Mouse (Mus musculus) thymus, postnatal 0 days (tissue): ENCODE data around the gene Xylt1. TPM values are rescaled to one million over a fixed set of nuclear protein-coding genes. Genes with fewer than 3 reads are reported as not detected.

Source experiments
- DNase-seq: peaks from one replicate; pipeline ENCODE4 v3.0.0-alpha.2; 2015; ENCODE audit warnings: low spot score
- polyA plus RNA-seq: library from polyadenylated mRNA; unstranded; fragments of >200 nt; fragmentation: Nextera tagmentation; extraction: Ambion mirVana; gene quantifications from 2 replicates; pipeline ENCODE4 v1.2.1, GENCODE M21; 2015

Gene Xylt1
- polyA plus RNA-seq, 1 experiment from 2014 or later, result 0.92 TPM

DNA sequence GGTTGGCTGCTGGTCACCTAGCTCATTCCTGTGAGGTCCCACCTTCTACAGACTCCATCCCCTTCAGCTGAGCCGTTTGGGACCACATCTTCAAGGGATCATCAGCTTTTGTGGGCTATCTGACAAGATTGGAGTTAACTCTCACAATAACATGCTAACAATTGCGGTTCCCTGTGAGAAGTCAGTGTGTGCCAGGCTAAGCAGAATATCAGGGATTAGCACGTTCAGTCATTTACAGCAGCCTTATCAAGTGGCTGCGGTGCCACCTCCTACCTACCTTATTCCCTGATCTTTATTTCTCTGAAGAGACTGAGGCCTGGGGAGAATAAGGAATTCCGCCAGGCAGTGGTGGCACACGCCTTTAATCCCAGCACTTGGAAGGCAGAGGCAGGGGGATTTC lies 13.6 kb downstream of the Xylt1 start:
- no peak for DNase-seq

DNA sequence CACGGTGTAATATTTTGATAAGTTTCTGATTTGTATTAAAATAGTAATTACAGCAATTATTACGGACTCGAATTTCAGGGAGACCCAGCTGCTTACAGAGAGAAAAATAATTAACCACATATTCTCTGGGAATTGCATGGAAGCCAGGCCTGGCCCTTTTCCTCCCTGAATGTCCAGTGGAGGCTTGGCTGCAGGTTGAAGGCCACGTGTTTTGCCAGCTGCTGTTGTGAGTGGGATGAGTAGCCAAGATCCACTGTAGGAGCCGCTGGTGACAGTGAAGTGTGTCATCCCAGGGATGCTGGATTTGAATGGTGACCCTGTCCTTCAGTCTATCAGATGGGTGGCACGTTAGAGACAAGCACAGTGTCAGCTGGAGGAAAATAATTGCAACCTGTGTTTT lies 14.7 kb downstream of the Xylt1 start:
- DNase-seq, result no peak

DNA sequence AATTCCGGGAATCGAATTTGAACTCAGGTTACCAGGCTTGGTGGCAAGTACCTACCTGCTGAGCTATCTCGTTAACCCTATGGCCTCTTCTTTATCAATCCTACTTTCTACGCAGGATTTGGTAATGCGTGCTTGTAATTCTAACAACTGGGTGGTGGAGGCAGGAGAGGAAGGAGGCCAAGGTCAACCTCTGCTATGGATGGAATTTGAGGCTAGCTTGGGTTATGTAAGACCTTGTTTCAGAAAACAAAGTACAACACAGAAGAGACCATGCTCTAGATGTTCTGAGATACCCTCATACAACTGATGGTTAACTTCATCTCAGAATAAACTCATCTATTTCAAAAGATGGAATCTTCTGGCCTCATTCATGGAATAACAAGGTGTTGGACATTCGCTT lies 17.1 kb downstream of the Xylt1 start:
- DNase-seq, result no peak

DNA sequence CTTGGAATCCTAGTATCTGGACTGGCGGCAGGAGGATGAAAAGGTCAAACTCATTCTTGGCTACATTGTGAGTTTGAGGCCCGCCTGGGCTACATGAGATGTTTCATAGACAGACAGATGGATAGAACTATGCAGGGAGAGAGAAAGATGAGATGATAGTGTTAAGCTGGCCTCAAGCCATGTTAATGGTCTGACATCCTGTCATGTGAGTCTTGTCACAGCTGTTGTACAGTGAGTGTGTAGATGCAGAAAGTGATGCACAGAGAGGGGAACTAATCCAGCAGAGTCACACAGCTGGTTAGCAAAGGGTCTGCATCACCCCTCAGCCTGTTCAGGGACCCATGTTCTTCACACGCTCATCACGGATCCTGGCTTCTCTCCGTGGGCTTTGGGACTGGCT lies 19.2 kb downstream of the Xylt1 start:
- no peak for DNase-seq

DNA sequence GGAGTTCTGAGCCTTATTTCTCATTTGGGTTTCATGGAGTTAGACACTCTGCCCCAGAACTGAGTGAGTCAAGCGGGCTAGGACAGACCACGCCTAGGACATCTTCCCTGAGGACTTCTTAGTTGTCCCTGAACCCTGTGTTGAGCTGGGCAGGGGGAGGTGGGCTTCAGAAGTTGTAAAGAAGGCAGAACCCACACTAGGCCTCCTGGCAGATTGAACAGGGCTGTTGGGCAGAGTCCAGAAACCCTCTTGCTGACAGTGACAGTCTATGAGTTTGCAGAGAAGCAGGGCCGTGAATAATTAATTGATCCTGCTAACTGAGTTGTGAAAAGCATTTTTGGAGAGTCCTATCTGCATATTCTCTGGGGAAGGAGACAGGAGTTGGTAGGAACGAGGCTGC lies 20.8 kb downstream of the Xylt1 start:
- no peak for DNase-seq

DNA sequence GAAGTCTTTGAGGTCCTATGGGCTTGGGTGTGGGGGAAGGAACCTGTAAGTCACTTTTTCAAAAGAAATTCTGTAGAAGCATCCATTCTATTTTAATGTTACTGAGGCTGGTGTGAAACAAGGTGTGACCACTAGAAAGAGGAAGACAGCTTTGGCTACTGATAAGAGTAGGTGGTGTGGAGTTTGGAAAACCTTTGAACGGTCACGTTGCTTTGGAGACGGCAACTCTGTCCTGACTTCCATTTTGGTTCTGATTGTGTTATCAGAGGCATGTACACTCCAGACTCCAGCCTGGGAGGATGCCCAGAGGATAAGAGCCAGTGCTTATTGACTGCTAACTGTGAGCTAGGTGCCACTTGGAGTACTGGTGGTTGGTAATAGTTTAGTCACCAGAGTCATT lies 25.6 kb downstream of the Xylt1 start:
- no peak for DNase-seq

DNA sequence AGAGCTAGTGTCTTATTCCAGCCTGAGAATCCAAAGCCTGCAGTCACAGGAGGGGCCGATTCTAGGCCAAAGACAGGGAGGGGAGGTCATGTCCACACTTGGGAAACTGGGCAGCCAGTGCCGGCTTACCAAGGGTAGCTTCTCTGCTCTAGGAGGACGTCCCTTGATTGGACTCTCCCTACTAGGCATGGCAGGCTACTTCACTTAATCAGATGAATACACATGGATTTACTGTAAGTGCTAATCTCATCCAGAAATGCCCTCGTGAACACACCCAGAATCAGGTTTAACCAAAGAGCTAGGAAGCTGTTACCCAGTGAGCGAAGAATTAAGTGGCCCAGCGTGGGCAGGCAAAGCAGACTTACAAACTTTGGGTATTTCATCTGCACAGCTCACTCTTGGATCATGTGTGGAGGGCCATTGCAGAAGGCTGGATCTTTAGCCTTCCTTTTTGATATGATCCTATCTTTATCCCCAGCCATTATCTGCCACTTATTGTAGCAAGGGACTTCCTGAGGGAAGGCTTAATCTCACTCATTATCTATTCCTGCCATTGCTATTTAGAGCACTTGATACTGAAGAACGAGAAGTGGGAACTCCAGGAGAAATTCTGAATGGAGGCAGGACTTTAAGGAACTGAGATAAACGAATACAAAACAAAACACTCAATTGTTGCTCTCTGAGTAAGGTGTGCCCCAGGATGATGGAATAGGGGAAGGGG lies 28.6 kb downstream of the Xylt1 start:
- DNase-seq, result no peak

DNA sequence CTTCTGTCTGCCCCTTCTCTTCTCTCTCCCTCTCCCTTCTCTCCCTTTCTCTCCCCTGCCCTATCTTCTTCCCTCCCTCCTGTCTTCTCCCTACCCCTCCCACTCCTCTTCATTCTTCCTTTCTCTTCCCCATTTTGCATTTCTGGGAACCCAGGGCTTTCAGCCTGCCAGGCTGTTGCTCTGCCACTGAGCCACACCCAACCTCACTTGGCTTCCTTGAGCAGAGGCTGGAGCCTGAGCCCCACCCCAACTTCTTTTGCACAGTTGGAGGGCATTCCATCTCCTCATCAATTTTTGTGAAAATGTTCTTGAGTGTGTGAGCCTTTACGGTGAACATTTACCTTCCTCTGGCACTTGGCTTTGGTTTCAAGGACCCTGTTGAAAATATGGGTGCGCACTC lies 31.1 kb downstream of the Xylt1 start:
- no peak for DNase-seq

DNA sequence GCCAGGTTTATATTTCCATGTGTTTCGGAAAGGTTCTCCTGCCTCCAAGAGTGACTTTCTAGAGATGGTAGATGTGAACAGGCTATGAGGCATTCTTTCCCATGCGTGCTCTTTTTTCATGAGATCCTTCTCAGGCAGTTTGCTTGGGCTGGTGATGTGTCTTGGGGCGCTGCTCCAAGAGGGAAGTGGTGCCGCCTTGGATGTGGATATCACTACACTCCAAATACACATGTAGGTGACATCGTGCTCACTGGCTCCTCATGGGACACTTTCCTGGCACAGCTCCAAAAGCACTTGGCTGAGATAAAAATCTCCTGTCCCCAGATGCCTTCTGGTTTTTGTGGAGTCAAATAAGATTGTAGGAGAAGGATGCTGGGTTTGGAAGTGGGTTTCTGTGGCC lies 31.6 kb downstream of the Xylt1 start:
- DNase-seq, result no peak

DNA sequence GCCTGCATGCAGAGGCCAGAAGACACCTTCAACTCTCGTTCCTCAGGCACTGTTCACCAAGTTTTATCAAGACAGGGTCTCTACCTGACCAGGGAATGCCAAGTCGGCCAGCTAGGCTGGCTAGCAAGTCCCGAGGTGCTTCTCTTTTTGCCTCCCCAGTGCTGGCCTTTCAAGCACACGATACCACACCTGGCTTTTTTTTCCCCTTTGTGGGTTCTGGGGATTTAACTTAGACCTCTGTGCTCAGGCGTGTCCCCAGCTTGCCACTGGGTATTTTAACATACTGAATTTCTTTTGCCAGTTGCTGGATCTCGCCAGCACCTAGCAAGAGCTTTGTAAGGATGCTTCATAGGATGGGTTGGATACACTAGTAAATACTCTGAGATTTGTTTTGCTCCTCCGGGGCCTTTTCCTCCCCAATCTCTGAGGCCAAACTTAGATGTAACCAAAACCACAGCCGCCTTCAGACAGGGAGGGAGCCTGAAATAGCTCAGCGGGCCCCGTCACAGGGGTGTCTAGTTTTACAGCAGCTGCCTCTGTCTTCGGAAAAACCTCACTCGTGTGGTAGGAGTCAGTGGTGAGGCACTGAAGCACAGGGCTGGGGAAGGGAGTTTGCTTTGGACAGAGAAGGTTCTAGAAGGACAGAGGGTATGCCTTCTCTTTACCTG lies 33.7 kb downstream of the Xylt1 start:
- DNase-seq, result peak; percentile 70

DNA sequence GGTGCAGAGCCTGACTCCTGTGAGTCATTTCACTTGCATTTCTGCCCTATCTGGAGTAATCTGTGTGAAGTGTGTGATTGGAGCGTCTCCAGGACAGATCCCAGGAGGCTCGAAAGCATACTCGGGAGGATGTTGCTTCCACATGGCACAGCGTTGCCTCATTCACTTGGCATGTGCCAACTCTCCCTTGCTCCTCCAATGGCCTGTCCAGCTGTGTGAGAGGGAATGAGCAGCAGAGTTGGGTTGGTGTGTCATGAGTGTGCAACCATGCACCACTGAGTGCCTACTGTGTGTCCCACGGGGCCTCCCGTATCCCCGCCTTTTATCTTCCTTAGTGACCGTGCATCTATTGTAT lies 34.2 kb downstream of the Xylt1 start:
- no peak for DNase-seq

DNA sequence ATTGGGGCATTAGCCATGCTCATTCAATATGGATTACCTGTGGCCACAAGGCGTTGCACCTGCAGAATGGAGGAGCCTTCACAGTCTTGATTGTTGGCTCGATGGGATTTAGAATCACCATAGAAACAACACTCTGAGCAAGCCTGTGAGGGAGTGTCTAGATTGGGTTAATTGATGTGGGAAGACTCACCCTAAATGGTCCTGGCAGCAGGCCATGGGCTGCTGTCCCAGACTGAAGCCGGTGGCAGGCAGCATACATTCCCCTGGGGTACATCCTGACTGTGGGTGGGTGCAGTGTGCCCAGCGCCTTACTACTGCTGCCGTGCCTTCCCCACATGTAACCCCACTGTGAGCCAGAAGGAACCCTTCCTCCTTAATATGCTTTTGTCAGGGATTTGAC lies 38.3 kb downstream of the Xylt1 start:
- DNase-seq, result no peak

DNA sequence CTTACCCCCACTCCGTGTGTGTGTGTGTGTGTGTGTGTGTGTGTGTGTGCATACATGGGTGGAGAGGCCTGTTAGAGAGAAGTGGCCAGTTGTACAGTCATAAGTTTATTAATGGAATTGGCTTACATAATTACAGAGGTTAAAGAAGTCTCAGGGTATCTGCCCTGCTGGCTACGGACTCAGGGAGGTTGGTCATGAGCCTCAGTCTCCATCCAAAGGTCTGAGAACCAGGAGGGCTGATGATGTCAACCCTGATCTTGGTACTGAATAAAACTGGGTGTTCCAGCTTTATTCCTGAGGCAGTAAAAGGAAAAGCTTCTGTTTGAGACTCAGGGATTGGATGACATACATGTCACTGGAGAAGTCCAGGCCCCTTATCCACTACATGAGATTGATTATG lies 39.1 kb downstream of the Xylt1 start:
- no peak for DNase-seq

DNA sequence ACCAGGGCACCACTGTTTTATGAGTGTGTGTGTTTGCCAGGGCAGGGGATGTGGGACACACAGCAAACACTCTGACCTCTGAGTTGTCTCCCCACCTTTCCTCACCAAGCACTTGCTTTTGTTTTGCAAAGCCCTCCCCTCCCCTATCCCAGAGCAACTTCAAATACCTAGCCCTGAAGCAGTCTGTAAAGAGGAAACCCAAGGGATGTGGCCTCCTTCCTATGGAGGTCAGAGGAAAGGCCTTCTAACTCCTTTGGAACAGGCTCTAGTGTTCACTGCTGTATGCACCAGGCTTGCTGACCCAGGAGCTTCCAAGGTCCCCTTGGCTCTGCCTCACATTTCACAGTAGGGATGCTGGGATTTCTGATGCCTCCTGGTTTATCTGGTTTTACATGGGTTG lies 39.5 kb downstream of the Xylt1 start:
- DNase-seq, result no peak

DNA sequence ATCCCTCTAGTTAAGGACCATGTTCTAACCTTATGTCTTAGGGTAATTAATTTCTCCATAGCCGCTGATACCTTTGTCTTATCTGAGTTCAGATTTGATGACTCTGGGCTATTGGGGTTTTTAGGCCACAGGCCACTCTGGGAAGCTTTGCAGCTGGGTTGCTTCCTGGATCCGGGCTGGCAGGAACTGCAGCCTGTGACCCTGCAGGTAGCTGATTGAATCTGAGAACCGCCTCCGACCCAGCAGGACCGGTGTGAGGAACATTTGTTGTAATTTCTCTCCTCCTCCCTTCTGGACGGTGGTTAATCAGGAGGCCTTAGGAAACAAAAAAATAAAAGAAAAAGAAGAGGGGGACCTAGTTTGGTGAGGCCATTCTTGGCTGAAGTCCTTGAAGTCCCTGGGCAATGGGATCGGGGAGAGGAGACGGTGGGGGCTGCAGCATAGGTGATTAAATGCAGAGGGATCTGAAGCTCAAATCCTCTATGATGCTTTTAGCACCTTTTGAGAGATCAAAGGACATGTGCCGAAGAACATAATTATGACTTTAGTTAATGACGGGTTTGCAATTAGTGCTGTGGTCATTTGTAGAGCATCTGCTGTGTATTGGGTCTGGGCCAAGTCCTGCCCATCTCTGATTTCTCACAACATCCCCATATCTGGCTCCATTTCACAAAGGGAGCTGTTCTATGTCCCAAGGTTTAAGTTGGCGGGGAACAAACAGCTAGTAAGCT lies 40.2 kb downstream of the Xylt1 start:
- no peak for DNase-seq

DNA sequence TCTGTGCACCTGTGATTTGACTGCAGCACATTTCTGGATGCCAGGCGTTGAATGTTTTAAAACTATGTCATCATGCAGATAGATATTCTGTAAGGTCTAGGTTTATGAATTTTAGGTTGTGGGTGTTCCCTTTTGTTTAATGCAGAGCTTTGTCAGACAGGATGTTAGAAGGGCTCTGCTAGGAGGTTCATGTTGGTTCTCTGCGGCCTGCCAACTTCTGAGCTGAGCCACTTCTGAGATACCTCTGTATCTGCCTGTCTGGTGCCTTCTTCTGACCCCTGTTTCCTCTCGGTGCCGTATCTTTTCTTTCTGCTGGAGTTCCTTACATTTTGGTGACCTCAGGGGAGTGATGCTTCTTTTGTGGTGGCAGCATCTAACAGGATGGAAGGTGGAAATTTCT lies 44.1 kb downstream of the Xylt1 start:
- DNase-seq, result no peak

DNA sequence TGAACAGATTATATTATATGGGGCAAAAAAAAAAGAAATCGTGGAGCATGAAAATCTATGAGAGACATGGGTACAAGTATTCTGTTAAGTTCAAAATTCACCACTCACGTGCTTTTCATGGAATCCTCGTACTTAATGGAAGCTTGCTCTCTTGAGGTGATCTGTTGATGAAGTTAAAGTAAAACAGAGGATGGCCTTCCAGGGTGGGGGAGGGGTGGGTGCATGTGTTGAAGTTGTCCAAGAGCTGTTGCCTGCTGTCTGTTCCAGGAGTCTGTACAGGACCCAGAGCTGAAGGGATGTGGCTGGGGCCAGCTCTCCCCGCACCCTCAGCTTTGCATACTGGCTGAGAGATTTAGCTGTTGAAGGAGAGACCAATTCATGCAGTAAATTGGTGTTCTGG lies 45.6 kb downstream of the Xylt1 start:
- no peak for DNase-seq

DNA sequence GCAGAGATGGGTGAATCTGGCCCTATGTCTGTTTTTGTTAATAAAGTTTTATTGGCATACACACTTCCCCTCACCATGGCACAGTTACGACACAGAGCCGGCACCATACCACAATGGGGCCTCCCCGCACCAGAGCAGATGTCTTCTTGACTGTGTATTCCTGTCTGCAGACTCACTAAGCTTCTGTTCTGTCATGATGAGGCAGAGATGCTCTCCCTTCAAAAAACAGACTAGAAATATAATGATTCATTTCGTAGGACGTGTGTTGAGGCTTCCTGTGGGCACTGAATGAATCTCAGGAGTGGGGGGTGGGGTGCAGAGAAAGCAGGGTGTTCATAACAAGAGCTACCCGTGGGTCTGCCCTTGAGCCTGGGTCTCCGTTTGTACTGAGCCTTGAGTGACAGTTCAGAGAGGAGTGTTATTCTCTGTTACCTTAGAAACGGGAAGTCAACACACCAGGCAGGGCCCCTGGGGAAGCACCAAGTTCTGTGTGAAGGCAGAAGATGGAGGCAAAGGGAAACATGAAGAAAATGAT lies 48.0 kb downstream of the Xylt1 start:
- peak; percentile 70 for DNase-seq

DNA sequence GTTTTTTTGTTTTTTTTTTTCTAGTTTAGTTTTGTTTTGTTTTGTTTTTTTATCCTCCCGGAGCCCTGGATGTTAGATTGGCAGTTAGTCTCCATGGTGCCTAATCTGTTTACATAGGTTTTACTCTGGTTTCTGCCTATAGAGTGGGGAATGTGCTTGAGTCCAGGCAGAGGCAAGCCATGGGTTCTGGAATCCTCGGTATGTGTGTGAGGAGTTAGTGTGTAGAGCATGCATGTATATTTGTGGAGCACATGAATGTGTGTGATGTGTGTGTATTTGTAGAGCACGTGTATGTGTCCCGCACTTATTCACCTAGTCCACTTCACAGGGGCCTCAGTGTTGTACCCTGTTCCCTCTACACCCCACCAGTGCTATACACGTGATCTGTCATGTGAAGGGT lies 48.7 kb downstream of the Xylt1 start:
- no peak for DNase-seq

DNA sequence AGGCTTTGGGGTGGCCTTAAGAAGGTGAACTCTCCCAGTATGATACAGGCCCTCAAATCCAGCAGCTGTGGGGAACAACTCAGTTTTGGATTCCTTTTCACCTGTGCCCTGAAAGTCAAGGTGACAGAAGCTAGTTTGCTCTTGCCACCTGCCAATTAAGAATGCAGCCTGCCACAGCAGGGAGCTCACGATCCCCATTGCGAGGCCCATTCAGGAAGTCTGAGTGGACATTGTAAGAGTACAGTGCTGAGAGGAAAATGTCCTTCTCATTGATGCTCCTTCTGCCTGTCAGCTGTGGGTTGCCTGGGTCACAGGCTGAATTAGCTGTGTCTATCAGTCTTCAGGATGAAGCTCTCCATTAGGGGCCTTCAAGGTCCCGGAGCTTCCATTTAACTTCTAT lies 49.1 kb downstream of the Xylt1 start:
- no peak for DNase-seq

DNA sequence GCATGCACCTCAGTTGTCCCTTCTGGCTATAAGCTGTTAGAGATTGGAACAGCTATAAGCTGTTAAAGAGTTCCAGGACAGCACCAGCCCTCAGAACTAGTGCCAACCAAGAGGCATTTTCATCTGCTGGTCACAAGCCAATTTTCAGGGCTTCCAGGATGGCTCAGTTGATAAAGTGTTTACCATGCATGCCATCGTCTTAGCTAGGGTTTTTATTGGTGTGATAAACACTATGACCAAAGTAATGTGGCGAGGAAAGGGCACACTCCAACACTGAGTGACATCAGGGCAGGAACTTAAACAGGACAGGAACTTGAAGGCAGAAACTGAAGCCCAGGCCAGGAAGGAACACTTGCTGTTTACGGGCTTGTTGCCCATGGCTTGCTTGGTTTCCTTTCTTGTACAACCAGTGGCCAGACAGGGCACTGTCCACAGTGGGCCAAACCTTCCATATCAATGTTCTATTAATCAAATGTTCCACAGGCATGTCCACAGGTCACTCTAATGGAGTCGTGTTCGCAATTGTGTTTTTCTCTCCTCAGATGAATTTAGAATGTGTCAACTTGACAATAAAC lies 49.7 kb downstream of the Xylt1 start:
- no peak for DNase-seq

DNA sequence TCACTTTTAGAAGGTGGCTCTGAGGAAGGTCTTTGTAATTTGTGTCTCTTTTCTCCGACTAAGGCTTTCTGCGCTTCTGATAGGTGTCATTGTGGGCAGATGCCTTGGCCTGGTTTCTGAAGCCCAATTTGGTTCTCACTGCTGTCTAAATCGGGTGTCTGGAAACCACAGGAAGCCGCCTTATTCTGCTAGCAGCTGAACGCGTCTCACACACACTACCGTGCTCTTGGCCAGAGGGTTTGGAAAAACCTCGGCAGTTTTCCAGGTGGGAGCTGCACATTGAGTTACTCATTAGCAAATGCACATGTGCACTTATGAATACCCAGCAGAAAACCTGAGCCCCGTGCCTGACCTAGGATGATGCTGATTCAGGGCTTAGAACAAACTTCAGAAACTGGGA lies 52.9 kb downstream of the Xylt1 start:
- DNase-seq, result peak; percentile 36
